Mouse (Mus musculus): ENCODE results near the gene Slc39a11. TPM values are rescaled to one million over a fixed set of nuclear protein-coding genes. Genes with fewer than 3 reads are reported as not detected.

The Slc39a11 gene
- total and polyA plus RNA-seq, 3 experiments = 43.2 to 54.4 (median 51.0) TPM

GRCm38 (mm10) chr11:113600526-113601245, 49.2 kb downstream of the Slc39a11 start:
- H3K4me1 ChIP-seq (ENCODE audit: control insufficient read depth in 1 of 2, insufficient read depth in 2 of 2) = peaks cover 0 to 8% of the 10 kb centered on the region in 2 experiments; a peak in 2 of 4 replicates
- in situ Hi-C loops (cut with MboI; ENCODE audit: low pct_ligation_motif_present, low pct_unique_long_range_greater_than_20kb, low sequenced_read_pairs) = loop anchor here (10.0 kb wide), 1 partner anchor 106 kb away; no protein-coding TSS in a partner anchor
- H3K79me2 ChIP-seq (replicated peaks; ENCODE audit: control insufficient read depth, extremely low read depth, insufficient read depth, poor library complexity, severe bottlenecking) = no peaks in the 10 kb centered on the region
- H3K36me3 ChIP-seq (replicated peaks in 1 of 2; ENCODE audit: control insufficient read depth in 1 of 2, insufficient read depth in 1 of 2, low read length in 1 of 2) = no peaks in the 10 kb centered on the region
- no peak overlapping the region for H3K27ac ChIP-seq (ENCODE audit: insufficient read depth, low read depth)
- TF ChIP-seq ELF1 (IDR thresholded peaks at IDR 0.05; ENCODE audit: low read depth, low read length) (no peak), NRF1 (IDR thresholded peaks at IDR 0.05; ENCODE audit: low read depth, low read length) (no peak), E2F4 (IDR thresholded peaks at IDR 0.05; ENCODE audit: insufficient replicate concordance, low read depth, low read length) (no peak)
- no peak overlapping the region for H3K9ac ChIP-seq (ENCODE audit: insufficient read depth, low read depth)
- dilution Hi-C loops (cut with MboI; ENCODE audit: extremely low pct_ligation_motif_present, extremely low pct_unique_long_range_greater_than_20kb, low sequenced_read_pairs) = no loop called here
- H3K27me3 ChIP-seq (replicated peaks) = no peaks in the 10 kb centered on the region
- no peak overlapping the region for H3K4me3 ChIP-seq (replicated peaks in 1 of 3; ENCODE audit: low read depth in 2 of 3, low read length in 2 of 3, poor library complexity in 1 of 3)
- no peak overlapping the region for H3K4me2 ChIP-seq (ENCODE audit: insufficient read depth, low read depth, poor library complexity, severe bottlenecking)
- no peak for DNase-seq (ENCODE audit: extremely low read depth)
- no peaks in the 10 kb centered on the region for H3K9me3 ChIP-seq (replicated peaks; ENCODE audit: low read length)

GRCm38 (mm10) chr11:113597632-113598031, 52.2 kb downstream of the Slc39a11 start:
- in situ Hi-C loops (cut with MboI; ENCODE audit: low pct_ligation_motif_present, low pct_unique_long_range_greater_than_20kb, low sequenced_read_pairs) (no loop called here), dilution Hi-C loops (cut with MboI; ENCODE audit: extremely low pct_ligation_motif_present, extremely low pct_unique_long_range_greater_than_20kb, low sequenced_read_pairs) (no loop called here)
- Histone ChIP-seq H3K9me3 (replicated peaks; ENCODE audit: low read length) (no peaks in the 10 kb centered on the region), H3K36me3 (replicated peaks in 1 of 2; ENCODE audit: control insufficient read depth in 1 of 2, insufficient read depth in 1 of 2, low read length in 1 of 2) (no peaks in the 10 kb centered on the region), H3K9ac (ENCODE audit: insufficient read depth, low read depth) (no peak overlapping the region), H3K79me2 (replicated peaks; ENCODE audit: control insufficient read depth, extremely low read depth, insufficient read depth, poor library complexity, severe bottlenecking) (no peaks in the 10 kb centered on the region), H3K4me3 (replicated peaks in 1 of 3; ENCODE audit: low read depth in 2 of 3, low read length in 2 of 3, poor library complexity in 1 of 3) (no peak overlapping the region), H3K4me1 (ENCODE audit: control insufficient read depth in 1 of 2, insufficient read depth in 2 of 2) (peaks cover 0 to 5% of the 10 kb centered on the region in 2 experiments; a peak in 1 of 4 replicates), H3K27me3 (replicated peaks) (no peaks in the 10 kb centered on the region), H3K27ac (ENCODE audit: insufficient read depth, low read depth) (no peak overlapping the region), H3K4me2 (ENCODE audit: insufficient read depth, low read depth, poor library complexity, severe bottlenecking) (no peak overlapping the region)
- TF ChIP-seq ELF1 (IDR thresholded peaks at IDR 0.05; ENCODE audit: low read depth, low read length) (no peak), MXI1 (IDR thresholded peaks at IDR 0.05; ENCODE audit: low read depth, low read length) (no peak), JUN (IDR thresholded peaks at IDR 0.05; ENCODE audit: insufficient read depth, low read depth, low read length) (no peak), MAFK (IDR thresholded peaks at IDR 0.05; ENCODE audit: insufficient replicate concordance, low read length) (no peak), BHLHE40 (IDR thresholded peaks at IDR 0.05; ENCODE audit: low read depth, low read length) (no peak)
- no peak for DNase-seq (ENCODE audit: extremely low read depth)

GRCm38 (mm10) chr11:113595144-113595543, 54.7 kb downstream of the Slc39a11 start:
- H3K36me3 ChIP-seq (replicated peaks in 1 of 2; ENCODE audit: control insufficient read depth in 1 of 2, insufficient read depth in 1 of 2, low read length in 1 of 2) = no peaks in the 10 kb centered on the region
- no peaks in the 10 kb centered on the region for H3K27me3 ChIP-seq (replicated peaks)
- peaks cover 0 to 2% of the 10 kb centered on the region in 2 experiments; a peak in 1 of 4 replicates for H3K4me1 ChIP-seq (ENCODE audit: control insufficient read depth in 1 of 2, insufficient read depth in 2 of 2)
- no peaks in the 10 kb centered on the region for H3K79me2 ChIP-seq (replicated peaks; ENCODE audit: control insufficient read depth, extremely low read depth, insufficient read depth, poor library complexity, severe bottlenecking)
- H3K27ac ChIP-seq (ENCODE audit: insufficient read depth, low read depth) = no peak overlapping the region
- no peak for DNase-seq (ENCODE audit: extremely low read depth)
- no peaks in the 10 kb centered on the region for H3K9me3 ChIP-seq (replicated peaks; ENCODE audit: low read length)
- in situ Hi-C loops (cut with MboI; ENCODE audit: low pct_ligation_motif_present, low pct_unique_long_range_greater_than_20kb, low sequenced_read_pairs) = no loop called here
- no peak overlapping the region for H3K9ac ChIP-seq (ENCODE audit: insufficient read depth, low read depth)
- TF ChIP-seq ZKSCAN1 (IDR thresholded peaks at IDR 0.05; ENCODE audit: borderline replicate concordance, low read depth, low read length) (peak; percentile 73), MAX (IDR thresholded peaks at IDR 0.05; ENCODE audit: low read length) (no peak)
- no peak overlapping the region for H3K4me2 ChIP-seq (ENCODE audit: insufficient read depth, low read depth, poor library complexity, severe bottlenecking)
- no peak overlapping the region for H3K4me3 ChIP-seq (replicated peaks in 1 of 3; ENCODE audit: low read depth in 2 of 3, low read length in 2 of 3, poor library complexity in 1 of 3)
- dilution Hi-C loops (cut with MboI; ENCODE audit: extremely low pct_ligation_motif_present, extremely low pct_unique_long_range_greater_than_20kb, low sequenced_read_pairs) = no loop called here

All from CH12.LX (cell line).